Mouse (Mus musculus): ENCODE measurements around the gene Gm11596.
"Not testable (repeated sequence)": the region's sequence is repeated elsewhere in the genome, so short reads cannot be mapped to it uniquely, and the experiment has no call there.

The Gm11596 gene

GRCm38 (mm10) chr11:99793367-99793766 lies at the start of gene Gm11596:
Gm11596 (minus strand) TSS chr11:99793467.
- no peak for DNase-seq (ENCODE audit: extremely low read depth, insufficient read length, low spot score)

- DNase-seq (ENCODE audit: extremely low read depth, insufficient read length, low spot score): no peak
Measured at GRCm38 (mm10) chr11:99842185-99842584, 48.9 kb upstream of the Gm11596 start.

GRCm38 (mm10) chr11:99837966-99838365 lies 44.7 kb upstream of the Gm11596 start, which contains the start of gene 2300003K06Rik:
2300003K06Rik (minus strand) TSS chr11:99838066.
- DNase-seq (ENCODE audit: extremely low read depth, insufficient read length, low spot score): no peak

GRCm38 (mm10) chr11:99815566-99815965 lies 22.3 kb upstream of the Gm11596 start, which contains the start of gene Gm11564:
Gm11564 (minus strand) TSS chr11:99815666.
- not testable (repeated sequence) for DNase-seq (ENCODE audit: extremely low read depth, insufficient read length, low spot score)

GRCm38 (mm10) chr11:99809792-99810191 lies 16.5 kb upstream of the Gm11596 start, which contains the start of gene Krtap4-13:
Krtap4-13 (minus strand) TSS chr11:99809892.
- not testable (repeated sequence) for DNase-seq (ENCODE audit: extremely low read depth, insufficient read length, low spot score)

- DNase-seq (ENCODE audit: extremely low read depth, insufficient read length, low spot score): not testable (repeated sequence)
Measured at GRCm38 (mm10) chr11:99804346-99804745, 11.1 kb upstream of the Gm11596 start, which contains the start of gene Gm11554. Gm11554 (minus strand) TSS chr11:99804446.

- not testable (repeated sequence) for DNase-seq (ENCODE audit: extremely low read depth, insufficient read length, low spot score)
Measured at GRCm38 (mm10) chr11:99798832-99799231, 5.6 kb upstream of the Gm11596 start, which contains the start of gene Gm11569. Gm11569 (minus strand) TSS chr11:99798932.

- DNase-seq (ENCODE audit: extremely low read depth, insufficient read length, low spot score): not testable (repeated sequence)
Measured at GRCm38 (mm10) chr11:99784900-99785299, 8.4 kb downstream of the Gm11596 start, which contains the start of gene Krtap4-9. Krtap4-9 (plus strand) TSS chr11:99785200.

GRCm38 (mm10) chr11:99780604-99781003 lies 12.7 kb downstream of the Gm11596 start, which contains the start of gene Krtap4-8:
Krtap4-8 (minus strand) TSS chr11:99780704.
- DNase-seq (ENCODE audit: extremely low read depth, insufficient read length, low spot score): no peak

- DNase-seq (ENCODE audit: extremely low read depth, insufficient read length, low spot score): no peak
Measured at GRCm38 (mm10) chr11:99778401-99778800, 14.9 kb downstream of the Gm11596 start.

- not testable (repeated sequence) for DNase-seq (ENCODE audit: extremely low read depth, insufficient read length, low spot score)
Measured at GRCm38 (mm10) chr11:99772813-99773212, 20.5 kb downstream of the Gm11596 start, which contains the start of gene Gm11595. Gm11595 (minus strand) TSS chr11:99772913.

- DNase-seq (ENCODE audit: extremely low read depth, insufficient read length, low spot score): peak; percentile 30
Measured at GRCm38 (mm10) chr11:99768410-99768809, 24.9 kb downstream of the Gm11596 start.

GRCm38 (mm10) chr11:99758877-99759276 lies 34.4 kb downstream of the Gm11596 start:
- DNase-seq (ENCODE audit: extremely low read depth, insufficient read length, low spot score): no peak

- no peak for DNase-seq (ENCODE audit: extremely low read depth, insufficient read length, low spot score)
Measured at GRCm38 (mm10) chr11:99743985-99744384, 49.3 kb downstream of the Gm11596 start.
